Mouse (Mus musculus) megakaryocyte, embryonic 14.5 days (primary cell): ENCODE data around the gene Arih2. TPM values are rescaled to one million over a fixed set of nuclear protein-coding genes. Genes with fewer than 3 reads are reported as not detected.
A peak's percentile ranks its signal among the peaks of the same experiment; 100 is the strongest.

Experiments
- H3K27me3 ChIP-seq: replicated peaks from 2 replicates; pipeline ENCODE3; 2012; ENCODE audit warnings: inconsistent platforms
- H3K36me3 ChIP-seq: replicated peaks from 2 replicates; pipeline ENCODE3; 2012; ENCODE audit warnings: low read length, inconsistent platforms, mixed read lengths
- H3K4me1 ChIP-seq: 2 replicates; pipeline ENCODE4 v1.6.1; 2012; ENCODE audit warnings: inconsistent platforms
- H3K4me3 ChIP-seq: replicated peaks from 2 replicates; pipeline ENCODE3; 2012; ENCODE audit warnings: moderate library complexity, mild to moderate bottlenecking, inconsistent platforms
- H3K9me3 ChIP-seq: 2 replicates; pipeline ENCODE4 v1.6.1; 2012; ENCODE audit warnings: inconsistent platforms
- FLI1 ChIP-seq: IDR thresholded peaks from 2 replicates; pipeline ENCODE4 v1.6.1; 2012; ENCODE audit warnings: low read length, inconsistent platforms, mixed read lengths
- GATA1 ChIP-seq: IDR thresholded peaks from 3 replicates; pipeline ENCODE4 v1.6.1; 2012; ENCODE audit warnings: mixed read lengths, low read length, inconsistent platforms, borderline replicate concordance
- polyA plus RNA-seq: library from polyadenylated mRNA; stranded (reverse); fragments of >175 nt; gene quantifications from 2 replicates; pipeline ENCODE4 v1.2.3, GENCODE M21; 2012; ENCODE audit warnings: low replicate concordance; ENCODE audit not compliant: insufficient read depth

Gene Arih2
- polyA plus RNA-seq, 1 experiment, result 103 TPM

DNA sequence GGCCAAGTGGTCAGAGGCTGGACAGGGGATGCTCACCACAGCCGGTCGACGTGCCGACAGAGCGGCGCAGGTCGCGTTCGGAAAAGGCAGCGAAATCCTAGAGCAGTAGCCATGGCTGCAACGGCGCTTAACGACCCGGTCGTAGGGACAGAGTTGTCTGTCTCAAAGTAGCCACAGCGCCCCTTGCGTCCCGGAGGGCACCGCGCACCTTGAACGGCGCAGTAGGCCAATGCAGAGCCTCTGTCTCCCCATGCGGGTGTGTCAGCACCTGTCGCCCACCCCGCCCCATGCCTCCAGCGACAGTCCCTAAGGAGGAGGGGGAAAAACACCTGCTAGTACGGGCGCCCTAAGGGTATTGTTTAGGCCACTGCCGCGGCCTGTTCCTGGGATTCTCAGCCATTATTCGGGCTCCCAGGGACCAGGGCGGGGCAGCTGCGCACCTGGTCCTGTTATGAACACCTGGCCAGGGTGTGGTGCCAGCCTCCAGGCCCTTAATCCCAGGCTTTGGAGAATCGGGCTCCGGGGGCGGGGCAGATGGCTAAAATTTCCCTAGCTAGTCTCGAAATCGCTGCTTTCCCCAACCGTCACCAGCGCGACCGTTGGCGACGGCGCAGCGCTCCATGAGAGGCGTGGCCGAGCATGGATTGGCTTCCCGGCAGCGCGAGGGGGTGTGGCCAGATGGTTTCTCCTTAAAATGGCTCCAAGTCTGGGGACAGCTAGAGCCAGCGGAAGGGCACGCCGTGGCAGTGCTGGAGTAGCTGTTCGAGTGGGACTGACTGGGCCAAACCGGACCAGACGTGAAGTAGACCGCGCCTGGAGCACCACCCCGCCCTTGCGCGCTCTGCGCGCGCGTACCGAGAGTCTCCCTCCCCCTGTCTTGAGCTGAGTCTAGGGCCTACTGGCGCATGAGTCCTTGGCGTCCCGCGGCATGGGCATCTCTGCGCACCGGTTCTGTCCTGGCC lies 82.1 kb downstream of the Arih2 start, which contains the start of gene Ndufaf3:
Ndufaf3 (minus strand) TSS at position 620 of the 962 bp plus-strand sequence.
- peaks cover 79% of the 10 kb centered on the region for H3K4me1 ChIP-seq
- TF ChIP-seq FLI1 (no peak), GATA1 (no peak)

DNA sequence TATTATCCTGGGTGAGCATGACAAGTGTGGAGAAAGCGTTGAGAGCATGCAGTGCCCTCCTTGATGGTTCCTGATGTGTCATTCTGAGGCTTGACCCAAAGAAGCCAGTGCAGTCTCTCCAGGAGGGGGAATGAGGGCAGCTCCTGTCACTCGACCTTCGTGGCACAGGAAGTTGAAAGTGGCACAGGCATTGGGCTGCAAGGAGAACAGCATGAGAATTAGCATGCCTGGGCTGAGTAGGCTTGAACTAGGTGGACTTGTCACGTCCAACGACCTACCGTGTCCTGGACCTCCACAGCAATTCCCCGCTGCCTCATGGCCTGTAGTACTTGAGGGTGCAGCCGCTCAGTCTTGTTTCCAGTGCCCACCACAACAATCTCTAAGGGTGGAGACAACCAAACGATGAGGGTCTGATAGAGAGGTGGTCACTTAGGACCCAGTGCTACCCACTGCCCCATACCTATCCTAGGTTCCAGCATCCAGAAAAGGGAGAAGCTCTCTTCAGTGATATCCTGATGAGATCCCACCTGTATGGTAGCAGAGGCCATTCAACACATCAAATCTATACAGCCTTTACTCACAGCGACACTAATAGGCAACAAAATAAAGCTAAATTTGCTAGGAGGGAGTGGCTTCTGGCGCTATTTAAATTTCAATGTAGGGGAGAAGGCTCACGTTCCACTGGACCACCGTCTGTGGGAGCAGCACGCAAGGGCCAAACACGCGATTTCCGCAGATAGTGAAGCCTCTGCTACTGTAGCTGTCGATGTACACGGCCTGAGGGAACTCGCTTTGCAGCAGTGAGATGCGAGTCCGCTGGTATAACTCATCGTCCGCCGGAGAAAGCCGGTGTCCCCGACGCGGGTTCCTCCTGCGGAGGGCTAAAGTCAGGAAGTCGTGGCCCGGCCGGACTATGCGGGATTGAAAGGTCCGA lies 83.0 kb downstream of the Arih2 start:
- H3K9me3 ChIP-seq, result no peaks in the 10 kb centered on the region
- no peak for TF ChIP-seq GATA1
- 0 out of 2 replicates have a peak, but pooled peaks have one; percentile 16 for TF ChIP-seq FLI1
- H3K27me3 ChIP-seq, result no peaks in the 10 kb centered on the region
- H3K4me3 ChIP-seq, result peak overlapping the region; percentile 99
- peaks cover 79% of the 10 kb centered on the region for H3K4me1 ChIP-seq
- peaks cover 56% of the 10 kb centered on the region for H3K36me3 ChIP-seq

More for the DNA sequence above, 82.1 kb downstream of the Arih2 start, which contains the start of gene Ndufaf3:
- H3K27me3 ChIP-seq, result no peaks in the 10 kb centered on the region
- H3K4me3 ChIP-seq, result peak within 1 kb of the TSS; percentile 99
- no peaks in the 10 kb centered on the region for H3K9me3 ChIP-seq
- H3K36me3 ChIP-seq, result peaks cover 56% of the 10 kb centered on the region

DNA sequence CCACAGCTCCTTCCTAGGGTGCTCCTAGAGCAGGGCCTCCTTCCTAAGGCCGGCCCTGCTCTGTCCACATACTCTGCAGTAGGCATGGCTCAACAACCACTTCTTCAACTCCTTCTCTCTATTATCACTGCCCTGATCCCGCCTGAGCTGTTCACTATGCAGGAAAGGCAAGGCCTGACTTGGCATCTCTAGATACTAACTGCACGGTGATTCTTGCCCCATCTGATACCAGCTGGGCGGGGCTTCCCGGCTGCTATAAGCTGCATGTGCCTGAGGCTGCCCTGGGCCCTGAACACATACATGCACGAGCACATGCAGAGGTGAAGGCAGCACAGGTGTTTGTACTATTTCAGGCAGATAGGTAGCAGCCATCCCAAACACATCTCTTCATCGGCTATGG lies 85.1 kb downstream of the Arih2 start:
- H3K4me1 ChIP-seq, result peaks cover 78% of the 10 kb centered on the region

DNA sequence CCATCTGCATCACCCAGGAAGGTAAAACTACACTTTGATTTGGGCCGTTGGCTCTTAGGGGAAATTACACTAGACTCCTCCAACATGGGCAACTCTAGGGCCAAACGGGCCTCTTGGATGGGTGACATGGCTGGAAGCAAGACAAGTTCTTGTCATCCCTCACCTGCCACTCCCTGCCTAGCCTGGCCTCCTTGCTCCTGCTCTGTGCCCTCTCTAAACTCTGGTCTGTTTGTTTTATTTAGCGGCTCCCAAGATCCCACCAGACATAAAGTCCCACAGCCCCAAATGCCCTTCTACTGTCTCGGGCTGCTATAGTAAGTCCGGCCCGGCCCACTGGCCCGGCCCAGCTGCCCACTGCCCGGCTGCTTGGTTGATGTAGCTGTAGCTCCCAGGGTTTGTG lies 85.5 kb downstream of the Arih2 start:
- H3K27me3 ChIP-seq, result no peaks in the 10 kb centered on the region
- H3K9me3 ChIP-seq, result no peaks in the 10 kb centered on the region
- H3K4me1 ChIP-seq, result peaks cover 78% of the 10 kb centered on the region
- H3K4me3 ChIP-seq, result no peak overlapping the region
- TF ChIP-seq FLI1, result no peak
- no peak for TF ChIP-seq GATA1
- peaks cover 61% of the 10 kb centered on the region for H3K36me3 ChIP-seq

More for the DNA sequence above, 85.1 kb downstream of the Arih2 start:
- H3K4me3 ChIP-seq, result no peak overlapping the region
- no peaks in the 10 kb centered on the region for H3K9me3 ChIP-seq
- no peaks in the 10 kb centered on the region for H3K27me3 ChIP-seq
- peaks cover 56% of the 10 kb centered on the region for H3K36me3 ChIP-seq
- TF ChIP-seq GATA1, result no peak
- no peak for TF ChIP-seq FLI1

DNA sequence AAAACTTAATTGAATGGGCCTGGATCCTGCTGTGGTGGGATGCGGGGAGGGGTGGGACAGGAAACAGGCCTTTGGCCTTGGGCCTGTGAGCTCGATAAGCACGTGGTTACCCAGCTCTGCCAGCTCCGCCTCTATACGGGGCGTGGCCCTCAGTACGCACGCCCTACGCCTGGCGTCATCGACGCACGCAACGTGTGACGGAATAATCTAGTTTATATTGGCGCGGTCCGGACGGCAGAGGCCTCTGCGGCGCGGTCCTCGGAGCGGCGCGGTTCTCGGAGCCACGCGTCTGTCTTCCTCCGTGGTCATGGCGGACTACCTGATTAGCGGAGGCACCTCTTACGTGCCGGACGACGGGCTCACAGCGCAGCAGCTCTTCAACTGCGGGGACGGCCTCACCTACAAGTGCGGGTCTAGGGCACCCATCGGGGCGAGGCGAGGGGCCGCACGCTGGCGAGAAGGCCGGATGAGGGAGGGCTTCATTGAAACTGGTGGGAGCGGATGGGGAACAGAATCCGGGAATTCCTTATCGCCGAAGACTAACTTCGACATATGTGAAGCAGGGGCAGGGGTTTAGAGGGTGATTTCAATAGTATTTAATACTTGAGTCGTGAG lies 88.9 kb downstream of the Arih2 start, which contains the start of gene Impdh2:
Impdh2 (plus strand) TSS at position 60 of the 615 bp plus-strand sequence.
- Histone ChIP-seq H3K36me3 (peaks cover 83% of the 10 kb centered on the region), H3K9me3 (no peaks in the 10 kb centered on the region), H3K4me1 (peaks cover 69% of the 10 kb centered on the region), H3K4me3 (peak within 1 kb of the TSS; percentile 96), H3K27me3 (no peaks in the 10 kb centered on the region)
- TF ChIP-seq GATA1, result no peak
- no peak for TF ChIP-seq FLI1

DNA sequence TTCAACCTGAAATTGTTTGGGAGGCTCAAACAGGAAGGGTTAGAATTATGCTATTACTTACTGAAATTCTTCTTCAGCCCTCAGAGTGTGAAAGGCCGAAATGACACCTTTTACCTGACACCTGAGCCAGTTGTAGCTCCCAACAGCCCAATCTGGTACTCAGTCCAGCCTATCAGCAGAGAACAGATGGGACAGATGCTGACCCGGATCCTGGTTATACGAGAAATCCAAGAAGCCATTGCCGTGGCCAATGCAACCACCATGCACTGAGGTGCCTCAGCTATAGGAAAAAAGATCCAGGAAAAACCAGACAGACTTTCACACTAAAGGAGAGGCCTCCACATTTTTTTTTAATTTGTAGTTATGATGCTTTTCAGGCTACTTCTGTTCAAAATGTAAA lies 90.0 kb downstream of the Arih2 start:
- Histone ChIP-seq H3K9me3 (no peaks in the 10 kb centered on the region), H3K36me3 (peaks cover 83% of the 10 kb centered on the region), H3K27me3 (no peaks in the 10 kb centered on the region), H3K4me3 (no peak overlapping the region), H3K4me1 (peaks cover 58% of the 10 kb centered on the region)
- no peak for TF ChIP-seq FLI1
- no peak for TF ChIP-seq GATA1

Other genes starting within 250 kb of the Arih2 start
- not detected in 2 replicates for gene Ccdc36, start 220.9 kb downstream of the Arih2 start, polyA plus RNA-seq
- not detected in 2 replicates for gene BC048562, start 212.9 kb downstream of the Arih2 start, polyA plus RNA-seq
- 16.0 and 16.9 TPM in 2 replicates for gene Ccdc71, start 188.9 kb downstream of the Arih2 start, polyA plus RNA-seq
- gene Klhdc8b, start 187.8 kb downstream of the Arih2 start, polyA plus RNA-seq, result 3.8 and 6.5 TPM in 2 replicates
- gene Lamb2, start 169.7 kb downstream of the Arih2 start, polyA plus RNA-seq, result 0.04 TPM in 1 of 2 replicates, not detected in the other
- gene Usp19, start 158.8 kb downstream of the Arih2 start, polyA plus RNA-seq, result 61.5 and 104 TPM in 2 replicates
- 6.5 and 33.3 TPM in 2 replicates for gene Qars, start 141.7 kb downstream of the Arih2 start, polyA plus RNA-seq
- gene Qrich1, start 132.6 kb downstream of the Arih2 start, polyA plus RNA-seq, result 22.0 and 38.5 TPM in 2 replicates
- gene Impdh2, start 89.1 kb downstream of the Arih2 start, polyA plus RNA-seq, result 39.0 and 48.2 TPM in 2 replicates
- 28.6 and 37.1 TPM in 2 replicates for gene Ndufaf3, start 82.0 kb downstream of the Arih2 start, polyA plus RNA-seq
- 65.8 and 158 TPM in 2 replicates for gene Dalrd3, start 79.5 kb downstream of the Arih2 start, polyA plus RNA-seq
- 4.8 and 5.5 TPM in 2 replicates for gene Wdr6, start 70.6 kb downstream of the Arih2 start, polyA plus RNA-seq
- 1.8 and 2.8 TPM in 2 replicates for gene P4htm, start 51.7 kb downstream of the Arih2 start, polyA plus RNA-seq
- gene Slc25a20, start 12.7 kb upstream of the Arih2 start, polyA plus RNA-seq, result 3.2 and 4.4 TPM in 2 replicates
- 1.6 and 2.8 TPM in 2 replicates for gene Prkar2a, start 39.9 kb upstream of the Arih2 start, polyA plus RNA-seq
- 19.2 and 25.5 TPM in 2 replicates for gene Ip6k2, start 134.4 kb upstream of the Arih2 start, polyA plus RNA-seq
- 1.4 TPM in 1 of 2 replicates, not detected in the other for gene Nckipsd, start 159.0 kb upstream of the Arih2 start, polyA plus RNA-seq
- 1.5 TPM in 1 of 2 replicates, not detected in the other for gene Celsr3, start 176.9 kb upstream of the Arih2 start, polyA plus RNA-seq
- gene Slc26a6, start 203.9 kb upstream of the Arih2 start, polyA plus RNA-seq, result 8.6 and 23.5 TPM in 2 replicates